Mouse (Mus musculus) small intestine, adult 2 months (tissue): ENCODE data around the gene Dnajc13. TPM values are rescaled to one million over a fixed set of nuclear protein-coding genes. Genes with fewer than 3 reads are reported as not detected.

Experiments used
- H3K27ac ChIP-seq: fragments of 200-500 bp; 2 replicates; pipeline ENCODE4 v1.5.1; 2012; ENCODE audit warnings: low read depth, low read length, control low read depth, inconsistent platforms; ENCODE audit not compliant: insufficient read depth
- H3K27me3 ChIP-seq: fragments of 200-500 bp; 2 replicates; pipeline ENCODE4 v1.6.1; 2012; ENCODE audit warnings: mild to moderate bottlenecking, moderate library complexity, low read length, inconsistent platforms; ENCODE audit not compliant: control insufficient read depth, insufficient read depth
- H3K36me3 ChIP-seq: fragments of 200-500 bp; 2 replicates; pipeline ENCODE4 v1.6.1; 2012; ENCODE audit warnings: mild to moderate bottlenecking, low read length, control low read depth, inconsistent platforms; ENCODE audit not compliant: control insufficient read depth, insufficient read depth
- H3K4me1 ChIP-seq: fragments of 200-500 bp; 2 replicates; pipeline ENCODE4 v1.6.1; 2012; ENCODE audit warnings: low read length, inconsistent platforms, mixed read lengths; ENCODE audit not compliant: control insufficient read depth, insufficient read depth, insufficient read length
- H3K4me3 ChIP-seq: fragments of 200-500 bp; 2 replicates; pipeline ENCODE4 v1.5.1; 2012; ENCODE audit warnings: low read depth, mild to moderate bottlenecking, control low read depth, inconsistent platforms, low read length, moderate library complexity
- CTCF ChIP-seq: fragments of 200-500 bp; IDR thresholded peaks from 2 replicates; pipeline ENCODE4 v1.5.1; 2012; ENCODE audit warnings: low read depth, mild to moderate bottlenecking, control low read depth, inconsistent platforms, low read length, moderate library complexity, mixed read lengths; ENCODE audit not compliant: insufficient replicate concordance, insufficient read length; ENCODE audit errors: extremely low read depth
- POLR2A ChIP-seq: fragments of 200-500 bp; IDR thresholded peaks from 2 replicates; pipeline ENCODE4 v1.6.1; 2012; ENCODE audit warnings: low read depth, mild to moderate bottlenecking, control low read depth, inconsistent platforms, low read length, moderate library complexity
- WGBS: fragments of 180-500 bp; shearing (Covaris S2); methylation state at CpG from one replicate; pipeline ENCODE4 v1.1.7; 2018; 5-methylcytosine and 5-hydroxymethylcytosine counted together
- polyA plus RNA-seq: library from polyadenylated mRNA; depleted of rRNA; stranded (reverse); fragments of >200 nt; gene quantifications from 2 replicates; pipeline ENCODE4 v1.2.3, GENCODE M21; 2012

Gene Dnajc13
- polyA plus RNA-seq, 1 experiment: 58.5 TPM

DNA sequence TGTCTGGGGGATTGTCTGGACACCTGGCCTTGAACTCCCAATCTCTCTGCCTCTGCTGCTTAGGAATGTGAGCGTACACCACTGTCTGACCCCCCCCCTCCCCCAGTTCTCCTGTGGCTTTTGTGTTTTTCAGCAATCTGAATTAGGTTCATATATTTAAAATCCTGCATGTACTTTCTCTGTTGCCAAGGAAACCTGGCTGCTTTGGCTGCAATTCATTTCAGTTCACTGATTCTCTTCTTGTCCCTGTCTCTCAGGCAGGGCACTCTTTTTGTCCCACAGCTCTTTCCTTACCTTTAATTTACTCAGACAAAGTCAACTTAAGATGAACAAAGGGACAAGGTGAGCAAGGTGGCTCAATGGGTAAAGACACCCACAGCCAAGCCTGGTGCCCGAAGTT, 134.6 kb downstream of the Dnajc13 start:
- TF ChIP-seq POLR2A (no peak), CTCF (no peak)
- no peak overlapping the region for H3K27ac ChIP-seq
- H3K4me1 ChIP-seq: no peaks in the 10 kb centered on the region
- 81% methylated on average over 2 of the region's 2 CpGs for WGBS
- no peak overlapping the region for H3K4me3 ChIP-seq
- no peaks in the 10 kb centered on the region for H3K27me3 ChIP-seq
- H3K36me3 ChIP-seq: peaks cover 26% of the 10 kb centered on the region

DNA sequence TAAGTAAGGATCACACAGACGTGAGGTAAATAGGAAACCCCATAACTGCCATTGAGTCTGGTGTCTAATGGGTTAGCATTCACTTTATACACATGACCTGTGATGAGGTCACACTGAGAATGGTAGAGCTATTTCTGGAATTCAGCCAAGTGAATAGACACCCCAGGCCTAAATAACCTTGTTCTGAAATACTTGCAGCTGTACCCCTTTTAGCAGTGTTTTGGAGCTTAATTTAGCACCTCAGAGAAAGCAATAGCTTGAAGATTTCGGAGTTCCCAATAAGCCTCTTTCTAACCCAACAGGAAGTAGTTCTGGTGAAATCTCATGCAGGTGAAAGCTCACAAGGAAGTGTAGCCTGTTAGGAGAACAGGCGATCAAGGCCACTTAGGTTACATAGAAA, 135.9 kb downstream of the Dnajc13 start, which contains the start of gene Ackr4:
Ackr4 (minus strand) TSS at position 101 of the 400 bp plus-strand sequence.
- WGBS: 88% methylated on average over 3 of the region's 3 CpGs

DNA sequence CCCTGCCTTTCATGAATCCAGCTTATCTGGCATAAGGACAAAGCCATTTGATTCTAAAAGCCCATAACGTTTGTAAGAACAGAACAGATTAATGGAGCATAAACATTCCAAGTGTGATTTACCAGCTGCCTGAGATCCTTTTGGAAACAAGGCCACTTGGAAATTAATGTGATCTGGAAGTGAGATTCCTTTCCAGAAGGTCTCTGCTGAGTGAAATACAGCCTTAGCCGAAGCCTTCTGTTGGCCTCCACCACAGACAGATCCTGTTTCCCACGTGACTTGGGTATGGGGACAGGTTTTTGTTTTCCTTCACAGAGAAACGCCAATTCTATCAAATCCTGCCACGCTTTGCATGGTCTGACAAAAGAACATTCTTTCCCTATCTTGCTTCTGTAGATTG, 139.1 kb downstream of the Dnajc13 start:
- TF ChIP-seq POLR2A (no peak), CTCF (no peak)
- peaks cover 27% of the 10 kb centered on the region for H3K36me3 ChIP-seq
- H3K27me3 ChIP-seq: no peaks in the 10 kb centered on the region
- no peak overlapping the region for H3K27ac ChIP-seq
- WGBS: 68% methylated on average over 5 of the region's 5 CpGs
- no peak overlapping the region for H3K4me3 ChIP-seq
- H3K4me1 ChIP-seq: no peaks in the 10 kb centered on the region

More for the DNA sequence above, 135.9 kb downstream of the Dnajc13 start, which contains the start of gene Ackr4:
- Histone ChIP-seq H3K4me1 (no peaks in the 10 kb centered on the region), H3K4me3 (no peak within 1 kb of the TSS), H3K36me3 (peaks cover 30% of the 10 kb centered on the region), H3K27ac (no peak within 1 kb of the TSS), H3K27me3 (no peaks in the 10 kb centered on the region)
- TF ChIP-seq POLR2A (no peak), CTCF (no peak)

DNA sequence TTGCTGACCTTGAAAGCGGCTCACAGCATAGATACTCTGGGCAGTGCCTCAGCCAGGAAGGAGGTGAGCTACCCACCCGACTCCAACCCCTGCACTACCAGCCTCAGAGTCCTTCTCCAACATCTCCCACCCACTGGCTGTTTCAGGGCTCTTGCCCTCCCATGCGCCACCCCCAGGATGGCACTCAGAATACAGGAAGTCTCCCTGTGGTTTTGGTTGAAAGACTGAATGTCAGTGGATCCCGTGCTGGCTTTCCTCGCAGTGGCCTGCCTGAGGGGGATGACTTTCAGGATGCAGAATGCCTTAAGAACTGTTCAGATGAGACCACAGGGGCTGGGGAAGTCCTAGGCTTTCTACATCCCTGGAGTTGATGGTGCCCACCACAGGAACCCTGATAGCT, 139.6 kb downstream of the Dnajc13 start:
- WGBS: 72% methylated on average over 5 of the region's 5 CpGs
- peaks cover 27% of the 10 kb centered on the region for H3K36me3 ChIP-seq
- no peak overlapping the region for H3K27ac ChIP-seq
- TF ChIP-seq CTCF (no peak), POLR2A (no peak)
- no peak overlapping the region for H3K4me3 ChIP-seq
- no peaks in the 10 kb centered on the region for H3K4me1 ChIP-seq
- no peaks in the 10 kb centered on the region for H3K27me3 ChIP-seq

DNA sequence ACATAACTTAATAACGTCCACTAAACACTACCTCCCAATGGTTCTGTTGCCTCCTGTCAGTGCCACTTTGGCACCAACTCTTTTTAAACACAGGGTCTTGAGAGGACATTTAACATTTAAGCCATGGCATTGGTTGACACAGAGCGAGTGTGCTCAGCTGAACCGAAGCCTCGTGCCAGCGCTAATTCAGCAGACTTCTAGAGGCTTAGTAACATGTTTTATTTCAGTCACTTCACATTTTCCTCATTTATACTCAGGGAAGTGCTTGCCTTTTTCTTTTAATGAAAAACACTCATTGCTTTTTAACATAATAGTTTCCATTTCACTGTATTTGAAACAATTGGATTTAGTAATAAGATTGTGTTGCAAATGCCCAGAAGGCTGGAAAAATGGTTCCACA, 153.6 kb downstream of the Dnajc13 start:
- Histone ChIP-seq H3K27ac (no peak overlapping the region), H3K4me1 (no peaks in the 10 kb centered on the region), H3K4me3 (no peak overlapping the region), H3K36me3 (peaks cover 14% of the 10 kb centered on the region), H3K27me3 (no peaks in the 10 kb centered on the region)
- no peak for TF ChIP-seq CTCF
- TF ChIP-seq POLR2A: no peak
- WGBS: 93% methylated on average over 5 of the region's 5 CpGs

DNA sequence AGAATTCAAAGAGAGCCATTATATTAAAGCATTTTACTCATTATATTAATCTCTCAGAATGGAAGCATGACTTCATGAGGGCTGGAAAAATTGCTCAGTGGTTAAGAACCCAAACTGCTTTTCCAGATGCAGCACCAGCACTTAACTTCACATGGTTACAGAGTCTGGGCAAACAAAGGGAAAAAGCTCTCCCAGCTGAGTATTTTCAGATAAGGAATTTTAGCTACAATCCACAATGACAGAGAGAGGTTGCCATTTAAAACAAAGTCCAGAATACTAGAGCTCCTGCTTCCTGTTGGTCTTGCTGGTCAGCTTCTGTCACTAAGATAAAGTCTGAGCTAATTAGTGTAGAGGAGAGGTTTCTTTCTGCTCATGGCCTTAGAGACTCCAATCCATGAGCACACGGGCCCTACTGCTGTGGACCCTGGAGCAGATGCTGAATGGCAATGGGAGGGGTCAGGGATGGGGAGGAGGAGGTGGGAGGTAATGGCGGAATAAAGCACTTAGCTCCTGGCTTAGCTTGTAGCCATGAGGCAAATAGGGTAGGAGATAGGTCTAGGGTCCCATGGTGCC, 154.1 kb downstream of the Dnajc13 start:
- Histone ChIP-seq H3K4me1 (no peaks in the 10 kb centered on the region), H3K27ac (no peak overlapping the region), H3K4me3 (no peak overlapping the region), H3K27me3 (no peaks in the 10 kb centered on the region), H3K36me3 (peaks cover 12% of the 10 kb centered on the region)
- WGBS: 80% methylated on average over 2 of the region's 2 CpGs
- TF ChIP-seq POLR2A (no peak), CTCF (no peak)

DNA sequence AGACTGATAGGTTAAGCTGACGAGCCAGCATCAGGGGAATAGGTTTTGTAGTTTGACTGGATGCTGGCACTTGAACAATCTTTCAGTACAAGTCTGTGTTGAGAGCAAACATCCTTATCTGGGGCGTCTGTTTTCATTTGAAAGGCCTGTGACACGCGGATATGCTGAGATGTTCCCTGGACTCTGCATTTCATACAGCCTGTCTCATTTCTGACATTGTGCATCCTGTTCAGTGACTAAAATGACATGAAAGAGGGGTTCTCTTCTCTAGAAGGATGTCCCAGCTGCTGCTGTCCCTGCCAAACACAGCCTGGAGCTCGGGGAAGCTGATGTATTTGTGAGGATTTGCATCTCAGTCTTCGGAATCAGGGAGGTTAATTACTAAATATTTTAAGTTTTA, 155.2 kb downstream of the Dnajc13 start:
- Histone ChIP-seq H3K4me3 (no peak overlapping the region), H3K27ac (no peak overlapping the region), H3K27me3 (no peaks in the 10 kb centered on the region), H3K4me1 (no peaks in the 10 kb centered on the region), H3K36me3 (peaks cover 9% of the 10 kb centered on the region)
- 53% methylated on average over 6 of the region's 6 CpGs for WGBS
- TF ChIP-seq POLR2A (no peak), CTCF (no peak)
